Mouse (Mus musculus) cerebellum, adult 2 months (tissue): Measurements from ENCODE around the gene Mgam.

Experiments
- CTCF ChIP-seq: fragments of 200-500 bp; IDR thresholded peaks from 2 replicates; pipeline ENCODE4 v1.5.1; 2011; ENCODE audit warnings: low read depth, mild to moderate bottlenecking, control low read depth, low read length, moderate library complexity, borderline replicate concordance; ENCODE audit not compliant: insufficient read depth
- POLR2A ChIP-seq: fragments of 200-500 bp; IDR thresholded peaks from 2 replicates; pipeline ENCODE4 v1.6.1; 2011; ENCODE audit warnings: low read length, control low read depth, borderline replicate concordance; ENCODE audit not compliant: insufficient read depth

DNA sequence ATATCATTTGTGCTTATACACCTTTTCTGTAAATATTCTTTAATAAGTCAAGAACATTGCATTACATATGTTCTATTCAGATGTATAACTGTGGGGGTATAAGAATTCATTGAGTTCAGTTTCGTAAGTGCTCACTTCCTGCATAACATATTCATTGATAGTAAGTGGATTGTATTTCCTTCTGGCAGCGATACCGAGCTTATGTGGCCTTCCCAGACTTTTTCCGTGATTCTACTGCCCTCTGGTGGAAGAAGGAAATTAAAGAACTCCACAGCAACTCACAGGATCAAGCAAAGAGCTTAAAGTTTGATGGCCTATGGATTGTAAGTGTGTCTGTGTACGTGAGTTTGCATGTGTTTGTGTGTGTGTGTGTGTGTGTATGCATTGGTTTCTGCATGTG is 60.5 kb downstream of the Mgam start:
- TF ChIP-seq CTCF (peak; percentile 59; the same call in 1 of the 2 replicates), POLR2A (no peak)
